Mouse (Mus musculus): ENCODE results near the gene Mindy4. TPM values are rescaled to one million over a fixed set of nuclear protein-coding genes. Genes with fewer than 3 reads are reported as not detected.

The Mindy4 gene
- polyA plus RNA-seq, 1 experiment from 2014 or later = 1.7 TPM

DNA sequence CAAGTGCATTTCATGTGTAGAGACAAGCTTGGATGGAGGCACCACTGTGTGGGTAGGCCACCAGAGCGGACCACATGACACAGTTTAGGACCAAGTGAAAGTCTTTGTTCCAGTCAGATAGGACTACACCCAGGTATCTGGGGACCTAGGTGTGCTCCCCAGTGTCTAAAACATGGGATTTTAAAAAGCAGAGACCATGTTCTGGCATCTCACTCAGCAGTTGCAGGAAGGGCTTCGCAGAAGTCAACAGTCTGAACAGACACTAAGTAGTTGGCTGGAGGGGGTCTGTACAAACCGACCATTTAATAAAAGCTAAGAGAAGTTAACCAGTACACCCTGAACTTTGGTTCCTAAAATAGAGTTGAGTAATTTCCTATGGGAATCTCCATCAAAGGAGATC is 10.0 kb upstream of the Mindy4 start:
- Histone ChIP-seq H3K4me2 (ENCODE audit: low read depth, low read length) (no peak overlapping the region), H3K9me3 (ENCODE audit: low read length) (no peaks in the 10 kb centered on the region), H3K4me1 (ENCODE audit: insufficient read depth) (no peaks in the 10 kb centered on the region), H3K4me3 (ENCODE audit: low read depth, low read length) (no peak overlapping the region), H3K27me3 (ENCODE audit: insufficient read depth, low read length) (no peaks in the 10 kb centered on the region), H3K27ac (ENCODE audit: low read depth) (no peak overlapping the region), H3K9ac (replicated peaks) (no peak overlapping the region), H3K36me3 (replicated peaks; ENCODE audit: insufficient read depth, low read length) (no peaks in the 10 kb centered on the region)
- no peak for ATAC-seq
- no peak for TF ChIP-seq EP300 (IDR thresholded peaks at IDR 0.05; ENCODE audit: low read depth)
- TF ChIP-seq CTCF (IDR thresholded peaks at IDR 0.05; ENCODE audit: low read depth) = no peak
- DNase-seq = no peak
- WGBS (ENCODE audit: insufficient replicate concordance) = 77% methylated on average over 3 of the region's 3 CpGs

- Histone ChIP-seq H3K27me3 (ENCODE audit: insufficient read depth, low read length) (no peaks in the 10 kb centered on the region), H3K27ac (ENCODE audit: low read depth) (no peak overlapping the region), H3K4me2 (ENCODE audit: low read depth, low read length) (no peak overlapping the region), H3K4me1 (ENCODE audit: insufficient read depth) (peaks cover 3% of the 10 kb centered on the region; the same call in 1 of the 2 replicates), H3K9me3 (ENCODE audit: low read length) (no peaks in the 10 kb centered on the region), H3K36me3 (replicated peaks; ENCODE audit: insufficient read depth, low read length) (no peaks in the 10 kb centered on the region), H3K4me3 (ENCODE audit: low read depth, low read length) (no peak overlapping the region), H3K9ac (replicated peaks) (no peak overlapping the region)
- DNase-seq (no peak), ATAC-seq (no peak)
- TF ChIP-seq CTCF (IDR thresholded peaks at IDR 0.05; ENCODE audit: low read depth) = no peak
- 81% methylated on average over 3 of the region's 3 CpGs for WGBS (ENCODE audit: insufficient replicate concordance)
Observed at GRCm38 (mm10) chr6:55199047-55199446, 4.1 kb upstream of the Mindy4 start.

DNA sequence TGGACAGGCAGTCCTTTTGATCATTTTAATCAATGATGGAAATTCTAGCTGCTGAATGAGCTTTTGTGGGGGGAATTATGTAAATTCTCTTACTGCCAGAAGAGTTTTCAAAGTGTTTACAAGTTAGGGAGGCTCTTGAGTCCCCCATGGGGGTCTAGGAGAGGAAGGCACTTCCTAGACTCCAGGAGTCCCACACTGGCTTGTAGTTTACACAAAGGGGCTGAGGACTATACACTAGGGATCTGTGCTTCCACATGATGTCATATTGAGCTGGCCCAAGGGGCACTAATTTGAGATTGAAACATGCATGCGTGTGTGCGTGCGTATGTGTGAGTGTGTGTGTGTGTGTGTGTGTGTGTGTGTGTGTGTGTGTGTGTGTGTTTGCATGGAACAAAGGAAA is 748 bp downstream of the Mindy4 start:
- H3K36me3 ChIP-seq (replicated peaks; ENCODE audit: insufficient read depth, low read length) = no peaks in the 10 kb centered on the region
- H3K4me1 ChIP-seq (ENCODE audit: insufficient read depth) = peaks cover 3% of the 10 kb centered on the region; the same call in 1 of the 2 replicates
- H3K9me3 ChIP-seq (ENCODE audit: low read length) = no peaks in the 10 kb centered on the region
- 72% methylated on average over 3 of the region's 3 CpGs for WGBS (ENCODE audit: insufficient replicate concordance)
- H3K9ac ChIP-seq (replicated peaks) = peak overlapping the region; percentile 54
- H3K4me2 ChIP-seq (ENCODE audit: low read depth, low read length) = peak overlapping the region; percentile 89
- H3K4me3 ChIP-seq (ENCODE audit: low read depth, low read length) = peak overlapping the region; percentile 58; the same call in 1 of the 2 replicates
- no peaks in the 10 kb centered on the region for H3K27me3 ChIP-seq (ENCODE audit: insufficient read depth, low read length)
- no peak overlapping the region for H3K27ac ChIP-seq (ENCODE audit: low read depth)
- DNase-seq (no peak), ATAC-seq (no peak)
- no peak for TF ChIP-seq EP300 (IDR thresholded peaks at IDR 0.05; ENCODE audit: low read depth)
- TF ChIP-seq CTCF (IDR thresholded peaks at IDR 0.05; ENCODE audit: low read depth) = no peak

GRCm38 (mm10) chr6:55207786-55208185 is 4.6 kb downstream of the Mindy4 start:
- H3K27ac ChIP-seq (ENCODE audit: low read depth) = no peak overlapping the region
- H3K4me1 ChIP-seq (ENCODE audit: insufficient read depth) = peaks cover 1% of the 10 kb centered on the region; the same call in 1 of the 2 replicates
- H3K4me2 ChIP-seq (ENCODE audit: low read depth, low read length) = no peak overlapping the region
- H3K27me3 ChIP-seq (ENCODE audit: insufficient read depth, low read length) = no peaks in the 10 kb centered on the region
- no peak overlapping the region for H3K9ac ChIP-seq (replicated peaks)
- no peaks in the 10 kb centered on the region for H3K36me3 ChIP-seq (replicated peaks; ENCODE audit: insufficient read depth, low read length)
- H3K9me3 ChIP-seq (ENCODE audit: low read length) = no peaks in the 10 kb centered on the region
- ATAC-seq (no peak), DNase-seq (no peak)
- WGBS (ENCODE audit: insufficient replicate concordance) = 81% methylated on average over 8 of the region's 8 CpGs
- TF ChIP-seq CTCF (IDR thresholded peaks at IDR 0.05; ENCODE audit: low read depth) = no peak
- no peak for TF ChIP-seq EP300 (IDR thresholded peaks at IDR 0.05; ENCODE audit: low read depth)
- no peak overlapping the region for H3K4me3 ChIP-seq (ENCODE audit: low read depth, low read length)

GRCm38 (mm10) chr6:55210423-55211365 is 7.5 kb downstream of the Mindy4 start:
- no peak overlapping the region for H3K4me2 ChIP-seq (ENCODE audit: low read depth, low read length)
- no peaks in the 10 kb centered on the region for H3K27me3 ChIP-seq (ENCODE audit: insufficient read depth, low read length)
- no peak overlapping the region for H3K27ac ChIP-seq (ENCODE audit: low read depth)
- 71% methylated on average over 15 of the region's 15 CpGs for WGBS (ENCODE audit: insufficient replicate concordance)
- no peak for ATAC-seq
- no peak for DNase-seq
- H3K9ac ChIP-seq (replicated peaks) = no peak overlapping the region
- H3K4me1 ChIP-seq (ENCODE audit: insufficient read depth) = no peaks in the 10 kb centered on the region
- H3K9me3 ChIP-seq (ENCODE audit: low read length) = no peaks in the 10 kb centered on the region
- H3K36me3 ChIP-seq (replicated peaks; ENCODE audit: insufficient read depth, low read length) = no peaks in the 10 kb centered on the region
- no peak overlapping the region for H3K4me3 ChIP-seq (ENCODE audit: low read depth, low read length)
- TF ChIP-seq CTCF (IDR thresholded peaks at IDR 0.05; ENCODE audit: low read depth) (no peak), EP300 (IDR thresholded peaks at IDR 0.05; ENCODE audit: low read depth) (no peak)

DNA sequence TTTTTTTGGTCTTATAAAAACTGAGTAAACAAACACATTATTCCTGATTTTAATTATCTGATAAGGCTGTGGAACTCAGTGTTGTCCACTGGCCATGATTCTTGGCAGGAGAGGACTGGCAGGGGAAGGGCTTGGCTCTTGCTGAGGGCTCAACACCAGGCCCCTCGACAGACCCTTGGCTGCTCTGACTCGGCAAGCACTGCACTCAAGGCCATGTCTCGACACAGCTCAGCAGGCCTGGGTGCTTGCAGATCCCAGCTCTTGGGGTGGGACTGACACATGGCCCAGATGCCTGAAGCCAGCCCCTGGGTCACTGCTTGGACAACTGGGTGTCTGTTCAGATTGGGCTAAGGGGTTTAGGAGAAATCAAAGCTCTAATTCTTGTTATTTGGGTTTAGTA is 11.4 kb downstream of the Mindy4 start:
- Histone ChIP-seq H3K4me3 (ENCODE audit: low read depth, low read length) (no peak overlapping the region), H3K36me3 (replicated peaks; ENCODE audit: insufficient read depth, low read length) (no peaks in the 10 kb centered on the region), H3K9me3 (ENCODE audit: low read length) (no peaks in the 10 kb centered on the region), H3K27ac (ENCODE audit: low read depth) (no peak overlapping the region), H3K9ac (replicated peaks) (no peak overlapping the region), H3K4me1 (ENCODE audit: insufficient read depth) (no peaks in the 10 kb centered on the region), H3K4me2 (ENCODE audit: low read depth, low read length) (no peak overlapping the region), H3K27me3 (ENCODE audit: insufficient read depth, low read length) (no peaks in the 10 kb centered on the region)
- DNase-seq = no peak
- WGBS (ENCODE audit: insufficient replicate concordance) = 61% methylated on average over 3 of the region's 3 CpGs
- no peak for ATAC-seq
- TF ChIP-seq EP300 (IDR thresholded peaks at IDR 0.05; ENCODE audit: low read depth) (no peak), CTCF (IDR thresholded peaks at IDR 0.05; ENCODE audit: low read depth) (no peak)
